8 mouse cellular contexts compared by ENCODE assay signal in the genomic region with DNA sequence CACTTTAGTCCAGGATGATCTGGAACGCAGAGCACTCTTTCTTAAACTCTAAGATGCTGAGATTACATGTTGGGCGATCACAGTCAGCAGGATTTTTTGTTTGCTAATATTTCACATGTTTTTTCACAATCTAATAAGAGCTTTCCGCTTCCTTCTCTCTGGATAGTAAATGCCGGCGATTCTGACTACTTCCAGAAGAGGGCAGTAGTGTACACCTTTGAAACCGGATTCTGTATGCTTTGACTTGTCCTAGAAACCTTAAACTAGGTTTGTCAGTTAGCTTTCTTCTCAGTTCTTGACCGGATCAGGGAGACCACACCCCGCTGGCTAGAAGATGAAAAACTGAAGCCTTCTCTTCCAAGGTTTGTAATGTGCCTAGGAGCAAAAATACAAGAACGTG. TPM values are rescaled to one million over a fixed set of nuclear protein-coding genes. Genes with fewer than 3 reads are reported as not detected.
DNase-seq lines count a peak whose midpoint lies in the region; ATAC-seq lines count a peak whose summit lies in the region.

No protein-coding gene starts in this region.

- intact Hi-C loops in heart, postnatal 14 days (cut with DNase I) = no loop called here
- intact Hi-C loops in left cerebral cortex, postnatal 4 days (cut with DNase I) = no loop called here

- no peak for ATAC-seq in erythroid progenitor cell, adult 5-6 weeks (replicated peaks; ENCODE audit: low FRiP score, poor library complexity, severe bottlenecking)

- DNase-seq in left cerebral cortex, adult 11 months (ENCODE audit: low spot score) = peak; percentile 30
- no peak for DNase-seq in left cerebral cortex, adult 8-10 months (ENCODE audit: low spot score in 2 of 2)
- DNase-seq in MEL-GATA-1-ER (ENCODE audit: extremely low read depth, low read depth) = peak; percentile 65
- peak; percentile 34 for DNase-seq in c-Kit-positive CD71-positive TER-119-negative erythroid progenitor cells, embryonic 14.5 days (ENCODE audit: low read depth)
- peak; percentile 54 to 78 for DNase-seq in heart, postnatal 14 days
- DNase-seq in left cerebral cortex, postnatal 4 days = peak; percentile 41
- peak; percentile 89 for DNase-seq in retina, embryonic 14.5 days (ENCODE audit: low spot score)

RNA-seq across cellular contexts. Expression of a gene that starts 11.6 kb away (rescaled TPM):
- total RNA-seq in left cerebral cortex, adult 8-10 months (2022) = under 1 TPM; 0.11 to 0.93 (median 0.36) TPM
- under 1 TPM; 0.22 to 0.27 TPM for total RNA-seq in heart, postnatal 14 days (2021)
- under 1 TPM; 0.28 to 0.42 TPM for total RNA-seq in left cerebral cortex, postnatal 4 days (2021)
- total RNA-seq in erythroid progenitor cell, adult 5-6 weeks (2015; ENCODE audit: low replicate concordance) = not detected in 2 replicates
- 0.51 TPM in 1 of 2 replicates, not detected in the other for total RNA-seq in erythroid progenitor cell, adult 5-6 weeks (2017; ENCODE audit: low replicate concordance)

RNA-seq across cellular contexts. Expression of a gene that starts 50.0 kb away (rescaled TPM):
- total RNA-seq in left cerebral cortex, adult 8-10 months (2022) = 10 to 100 TPM; 11.2 to 13.2 (median 12.5) TPM
- 10 to 100 TPM; 25.1 to 27.2 TPM for total RNA-seq in heart, postnatal 14 days (2021)
- 1 to 10 TPM; 7.3 to 9.1 TPM for total RNA-seq in left cerebral cortex, postnatal 4 days (2021)
- 2.5 and 5.0 TPM in 2 replicates for total RNA-seq in erythroid progenitor cell, adult 5-6 weeks (2015; ENCODE audit: low replicate concordance)
- total RNA-seq in erythroid progenitor cell, adult 5-6 weeks (2017; ENCODE audit: low replicate concordance) = 2.6 and 3.4 TPM in 2 replicates

Comparison
In these comparisons a context has a peak if more than half of its experiments do, and no peak if none do; other contexts are left out.
1. DNase-seq: peak in left cerebral cortex, adult 11 months (single experiment), MEL-GATA-1-ER (single experiment), c-Kit-positive CD71-positive TER-119-negative erythroid progenitor cells, embryonic 14.5 days (single experiment), heart, postnatal 14 days (2 of 2), left cerebral cortex, postnatal 4 days (single experiment) and retina, embryonic 14.5 days (single experiment); none in left cerebral cortex, adult 8-10 months (0 of 2).